Mouse (Mus musculus) thymus, adult 2 months (tissue): ENCODE measurements at regions not wholly inside any gene's neighbourhood (a gene's known extent, or its start where the extent isn't known, plus 50 kb on each side); places are given as distances from the start of the nearest gene placed in this dataset.

Source experiments
- DNase-seq: peaks from one replicate; pipeline ENCODE4 v3.0.0; 2021
- H3K27ac ChIP-seq: fragments of 200-500 bp; 2 replicates; pipeline ENCODE4 v1.5.1; 2012; ENCODE audit warnings: low read length, control low read depth; ENCODE audit not compliant: control insufficient read depth, insufficient read depth
- H3K27me3 ChIP-seq: fragments of 200-500 bp; 2 replicates; pipeline ENCODE4 v1.6.1; 2012; ENCODE audit warnings: mild to moderate bottlenecking, low read length, moderate library complexity, mixed read lengths; ENCODE audit not compliant: control insufficient read depth, insufficient read depth
- H3K36me3 ChIP-seq: fragments of 200-500 bp; 2 replicates; pipeline ENCODE4 v1.6.1; 2012; ENCODE audit warnings: mild to moderate bottlenecking, low read length, moderate library complexity; ENCODE audit not compliant: control insufficient read depth, insufficient read depth
- H3K4me1 ChIP-seq: fragments of 200-500 bp; replicated peaks from 2 replicates; pipeline ENCODE4 v1.6.1; 2012; ENCODE audit warnings: low read length; ENCODE audit not compliant: control insufficient read depth, insufficient read depth
- H3K4me3 ChIP-seq: fragments of 200-500 bp; 2 replicates; pipeline ENCODE4 v1.5.1; 2012; ENCODE audit warnings: mild to moderate bottlenecking, low read length, control low read depth, moderate library complexity; ENCODE audit not compliant: control insufficient read depth, insufficient read depth
- CTCF ChIP-seq: fragments of 200-500 bp; IDR thresholded peaks from 2 replicates; pipeline ENCODE4 v1.5.1; 2012; ENCODE audit warnings: mild to moderate bottlenecking, control low read depth, low read length, moderate library complexity, borderline replicate concordance; ENCODE audit not compliant: control insufficient read depth, poor library complexity, insufficient read depth; ENCODE audit errors: extremely low read depth
- POLR2A ChIP-seq: fragments of 200-500 bp; IDR thresholded peaks from 2 replicates; pipeline ENCODE4 v1.6.1; 2012; ENCODE audit warnings: mild to moderate bottlenecking, low read length, control low read depth, moderate library complexity; ENCODE audit not compliant: control insufficient read depth, poor library complexity, insufficient read depth; ENCODE audit errors: extremely low read depth
- WGBS: fragments of 180-500 bp; shearing (Covaris S2); methylation state at CpG from one replicate; pipeline ENCODE4 v1.1.7; 2018; 5-methylcytosine and 5-hydroxymethylcytosine counted together

GRCm38 (mm10) chr4:131685544-131685943 is 152.5 kb downstream of the Ptpru start:
- Histone ChIP-seq H3K4me3 (no peak overlapping the region), H3K36me3 (no peaks in the 10 kb centered on the region), H3K27ac (no peak overlapping the region), H3K27me3 (no peaks in the 10 kb centered on the region), H3K4me1 (no peaks in the 10 kb centered on the region)
- 91% methylated on average over 4 of the region's 4 CpGs for WGBS
- no peak for TF ChIP-seq POLR2A
- TF ChIP-seq CTCF, result no peak
- DNase-seq, result no peak

- peak; percentile 7 for DNase-seq
- no peak overlapping the region for H3K4me3 ChIP-seq
- no peak overlapping the region for H3K27ac ChIP-seq
- H3K27me3 ChIP-seq, result no peaks in the 10 kb centered on the region
- H3K4me1 ChIP-seq, result peaks cover 9% of the 10 kb centered on the region
- H3K36me3 ChIP-seq, result no peaks in the 10 kb centered on the region
- WGBS, result 18% methylated on average over 5 of the region's 5 CpGs
- TF ChIP-seq POLR2A, result no peak
- no peak for TF ChIP-seq CTCF
These were observed 143.9 kb downstream of the Ptpru start for GRCm38 (mm10) chr4:131694232-131694631.

DNA sequence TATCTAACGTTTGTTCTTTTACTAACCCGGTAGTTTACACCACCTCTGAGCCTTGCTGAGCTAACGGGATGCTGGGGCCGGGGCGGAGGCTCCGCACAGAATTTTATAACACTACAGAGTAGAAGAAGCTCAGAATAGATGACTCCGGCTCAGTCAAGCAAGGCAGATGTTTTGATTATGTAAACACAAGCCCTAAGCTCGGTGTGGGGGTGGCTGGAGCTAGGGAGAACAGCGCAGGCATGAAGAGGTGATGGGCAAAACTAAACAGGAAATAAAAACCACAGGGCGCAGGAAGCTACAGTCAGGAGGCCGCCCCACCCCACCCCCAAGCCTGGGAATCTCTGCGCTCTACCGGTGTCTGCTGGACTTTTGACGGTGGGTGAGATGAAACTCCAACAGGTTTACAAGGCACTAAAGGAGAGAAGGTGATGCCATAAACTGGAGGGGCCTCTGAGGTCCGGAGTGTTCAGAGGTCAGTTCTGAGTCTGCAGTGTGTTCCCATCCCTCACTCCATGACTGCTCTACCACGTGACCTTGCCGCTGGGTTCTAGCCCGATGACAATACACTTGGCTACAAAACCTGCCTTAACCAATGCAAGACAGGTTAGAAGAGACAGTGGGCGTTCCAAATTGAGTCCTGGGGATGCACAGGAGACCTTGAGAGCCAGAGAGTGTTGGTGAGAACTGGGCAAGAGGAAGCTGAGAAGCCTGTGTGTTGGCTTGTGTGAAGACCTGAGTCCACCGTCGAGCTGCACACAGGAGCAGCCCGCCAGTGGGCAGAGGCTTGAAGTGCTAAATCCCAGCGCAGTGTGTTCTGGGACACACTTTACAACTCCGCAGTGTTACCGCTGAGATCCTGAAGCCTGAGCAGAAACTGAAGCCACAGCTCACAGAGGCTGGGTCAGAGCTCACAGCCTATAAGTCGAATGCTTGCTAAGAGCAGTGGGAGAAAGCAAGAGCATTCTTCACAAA is 141.9 kb downstream of the Ptpru start:
- no peak overlapping the region for H3K27ac ChIP-seq
- no peak for DNase-seq
- 32% methylated on average over 26 of the region's 26 CpGs for WGBS
- H3K36me3 ChIP-seq, result no peaks in the 10 kb centered on the region
- H3K4me3 ChIP-seq, result no peak overlapping the region
- TF ChIP-seq CTCF (no peak), POLR2A (no peak)
- no peaks in the 10 kb centered on the region for H3K27me3 ChIP-seq
- peaks cover 9% of the 10 kb centered on the region for H3K4me1 ChIP-seq
